Mouse (Mus musculus): ENCODE results near the gene Chtop.
A peak's percentile ranks its signal among the peaks of the same experiment; 100 is the strongest.

Gene Chtop

DNA sequence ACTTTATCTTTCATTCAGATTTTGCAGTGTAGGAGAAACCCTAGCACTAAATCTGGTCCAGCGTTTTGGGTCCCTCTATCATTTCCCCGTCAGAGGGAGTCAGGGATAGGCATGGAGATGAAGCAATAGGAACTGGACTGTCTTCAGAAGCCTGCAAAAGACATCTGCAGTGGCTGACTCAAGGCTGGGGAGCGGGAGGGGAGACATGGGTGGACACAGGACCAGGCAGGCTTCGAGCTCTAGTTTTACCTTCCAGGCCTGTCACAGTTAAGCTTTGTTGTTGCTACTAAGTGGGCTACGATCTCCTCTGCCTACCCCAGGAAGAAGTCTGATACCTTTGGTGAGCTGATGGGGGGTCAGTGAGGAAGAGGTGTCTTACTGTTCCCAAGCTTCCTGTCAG lies 3.0 kb upstream of the Chtop start:
- DNase-seq (ENCODE audit: low read depth, low spot score), result no peak

DNA sequence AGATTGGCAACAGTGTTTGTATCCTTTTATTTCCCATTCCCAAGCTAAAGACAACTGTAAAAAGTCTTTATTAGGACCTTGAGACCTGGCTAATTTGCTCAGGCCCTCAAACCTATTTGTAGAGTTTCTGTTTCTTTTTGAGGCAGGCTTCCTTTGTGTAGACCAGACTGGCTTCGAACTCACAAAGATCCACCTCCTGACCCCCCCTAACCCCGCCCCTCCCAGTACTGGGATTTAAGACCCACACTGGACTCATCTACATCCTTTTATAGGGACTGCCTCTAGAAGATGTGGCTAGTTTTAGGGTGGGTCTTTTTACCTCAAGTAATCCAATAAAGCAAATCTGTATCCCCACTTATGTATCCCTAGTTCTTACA lies 437 bp upstream of the Chtop start:
- no peak for DNase-seq (ENCODE audit: low read depth, low spot score)

DNA sequence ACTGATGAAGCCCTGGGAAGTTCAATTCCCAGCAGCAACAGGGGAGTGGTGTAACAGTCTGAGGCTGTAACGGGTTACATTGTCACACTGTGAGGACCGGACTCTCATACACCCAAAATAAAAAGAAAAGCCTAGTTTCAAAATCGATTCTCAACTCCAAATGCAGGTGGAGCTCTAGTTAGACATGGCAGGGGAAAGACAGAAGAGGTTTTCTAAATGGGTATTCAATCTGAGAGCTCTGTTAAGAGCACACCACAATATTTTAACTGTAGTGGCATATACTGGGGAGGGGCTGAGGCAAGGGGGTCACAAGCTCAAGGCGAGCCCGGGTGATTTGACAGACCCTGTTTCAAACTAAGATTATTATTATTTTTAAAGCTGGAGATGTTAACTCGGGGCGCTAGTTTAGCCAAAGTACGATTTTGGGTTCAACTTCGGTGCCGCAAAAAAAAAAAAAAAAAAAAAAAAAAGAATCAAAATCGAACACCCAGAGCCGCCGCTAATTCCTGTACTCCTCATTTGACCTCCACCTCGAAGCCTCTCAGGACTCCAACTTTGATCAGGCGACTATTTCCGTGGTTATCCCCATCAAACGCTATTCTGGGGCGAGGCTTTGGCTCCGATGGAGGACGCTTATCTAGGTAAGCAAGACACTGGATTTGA lies 880 bp downstream of the Chtop start:
- DNase-seq (ENCODE audit: low read depth, low spot score), result peak; percentile 27

DNA sequence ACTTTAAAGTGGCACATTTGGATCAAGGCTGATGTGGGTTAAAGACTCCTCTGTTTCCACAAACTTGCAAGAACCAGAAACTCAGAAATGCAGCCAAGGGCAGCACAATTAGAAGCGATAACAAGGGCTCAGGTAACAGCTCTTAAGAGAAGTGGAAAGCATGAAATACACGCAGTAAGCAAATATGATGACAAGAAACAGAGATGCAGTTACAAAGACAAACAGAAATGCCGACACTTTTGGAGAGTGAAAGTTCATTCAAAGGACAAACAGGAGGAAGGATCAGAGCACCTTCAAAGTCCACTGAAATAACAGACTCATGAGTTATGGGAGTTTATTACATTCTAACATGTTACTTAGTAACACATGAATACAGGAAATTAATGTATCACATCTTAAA lies 2.9 kb downstream of the Chtop start:
- DNase-seq (ENCODE audit: low read depth, low spot score), result no peak

DNA sequence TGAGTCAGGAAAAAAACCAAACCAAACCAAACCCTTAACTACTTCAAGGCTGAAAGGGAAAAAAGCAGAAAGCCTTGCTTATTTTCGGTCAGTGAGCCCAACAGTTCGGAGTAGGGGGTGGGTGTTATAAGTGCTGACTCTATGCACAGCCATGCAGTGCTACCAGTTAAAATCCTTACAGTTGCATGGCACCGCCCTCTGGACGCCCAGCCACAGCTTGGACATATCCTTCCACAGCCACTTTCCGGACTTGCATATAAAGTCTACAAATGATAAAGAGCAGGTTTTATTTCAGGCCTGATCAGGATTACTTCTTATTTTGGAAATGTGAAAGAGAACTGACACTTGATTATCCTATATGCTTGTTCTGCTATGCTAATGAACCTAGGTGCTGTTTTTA lies 4.1 kb downstream of the Chtop start:
- DNase-seq (ENCODE audit: low read depth, low spot score), result no peak

DNA sequence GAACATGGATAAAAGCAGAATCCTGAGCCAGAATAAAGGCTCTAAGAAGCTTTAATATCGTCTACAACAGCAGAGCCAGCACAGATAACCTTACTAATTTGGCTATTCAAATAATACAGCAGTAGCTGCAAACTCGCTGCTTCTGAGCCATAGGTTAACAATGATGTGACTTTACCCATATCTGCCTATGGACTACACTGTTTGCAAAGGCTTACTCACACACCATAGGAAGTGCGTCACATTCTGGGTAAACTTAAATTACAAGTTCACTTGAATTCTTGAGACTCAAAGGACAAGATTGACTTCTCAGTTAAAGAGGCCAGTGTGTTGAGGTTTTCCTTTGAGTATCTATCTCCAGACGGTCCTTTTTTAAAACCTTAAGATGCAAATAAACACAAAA lies 5.9 kb downstream of the Chtop start:
- no peak for DNase-seq (ENCODE audit: low read depth, low spot score)

DNA sequence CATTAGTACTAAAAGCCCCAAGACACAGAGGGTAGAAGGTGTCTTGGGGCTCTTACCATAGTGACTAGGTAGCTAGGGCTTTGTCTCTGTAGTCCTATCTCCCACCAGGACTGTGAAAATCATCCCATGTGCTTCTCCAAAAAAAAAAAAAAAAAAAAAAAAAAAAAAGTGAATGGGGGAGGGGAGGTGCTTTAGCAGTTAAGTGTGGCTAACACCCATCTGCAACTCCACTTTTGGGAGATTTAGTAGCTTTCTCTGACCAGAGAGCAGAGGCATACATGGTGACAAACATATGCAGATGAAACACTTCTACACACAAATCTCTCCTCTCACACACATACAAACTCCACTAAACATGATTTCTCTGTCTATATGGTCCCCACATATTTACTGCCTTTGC lies 11.7 kb downstream of the Chtop start:
- no peak for DNase-seq (ENCODE audit: low read depth, low spot score)

DNA sequence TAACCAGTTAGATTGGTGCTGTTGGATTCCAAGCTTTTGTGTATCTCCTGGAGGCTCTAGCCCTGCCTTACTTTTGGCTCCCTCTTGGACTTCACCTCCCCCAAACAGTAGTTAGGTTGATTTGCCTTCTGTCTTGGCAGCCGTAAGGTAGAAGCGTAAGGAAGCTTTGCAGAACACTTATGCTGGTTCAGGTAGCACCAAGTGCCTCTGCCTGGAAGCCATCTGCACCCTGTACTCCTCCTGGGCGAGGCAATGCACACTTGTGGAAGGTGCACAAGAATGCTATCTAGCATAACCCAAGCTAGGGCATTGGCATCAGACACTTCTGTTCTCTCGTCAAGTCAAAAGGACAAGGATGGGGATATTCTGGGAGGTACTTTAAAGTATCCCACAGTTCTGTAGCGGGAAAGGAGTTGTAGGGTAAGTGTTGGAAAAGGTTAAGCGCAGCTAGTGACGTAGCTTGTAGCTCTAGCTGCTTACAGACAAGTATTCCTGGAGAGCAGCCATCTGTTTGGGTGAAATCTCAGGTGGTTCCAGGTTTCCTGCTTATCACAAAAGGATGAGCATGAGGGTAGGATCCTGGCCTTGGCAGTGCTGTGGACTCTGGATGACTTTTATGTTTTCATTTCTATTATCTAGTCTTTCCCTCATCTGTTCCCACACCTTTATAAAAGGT lies 13.3 kb downstream of the Chtop start:
- no peak for DNase-seq (ENCODE audit: low read depth, low spot score)

DNA sequence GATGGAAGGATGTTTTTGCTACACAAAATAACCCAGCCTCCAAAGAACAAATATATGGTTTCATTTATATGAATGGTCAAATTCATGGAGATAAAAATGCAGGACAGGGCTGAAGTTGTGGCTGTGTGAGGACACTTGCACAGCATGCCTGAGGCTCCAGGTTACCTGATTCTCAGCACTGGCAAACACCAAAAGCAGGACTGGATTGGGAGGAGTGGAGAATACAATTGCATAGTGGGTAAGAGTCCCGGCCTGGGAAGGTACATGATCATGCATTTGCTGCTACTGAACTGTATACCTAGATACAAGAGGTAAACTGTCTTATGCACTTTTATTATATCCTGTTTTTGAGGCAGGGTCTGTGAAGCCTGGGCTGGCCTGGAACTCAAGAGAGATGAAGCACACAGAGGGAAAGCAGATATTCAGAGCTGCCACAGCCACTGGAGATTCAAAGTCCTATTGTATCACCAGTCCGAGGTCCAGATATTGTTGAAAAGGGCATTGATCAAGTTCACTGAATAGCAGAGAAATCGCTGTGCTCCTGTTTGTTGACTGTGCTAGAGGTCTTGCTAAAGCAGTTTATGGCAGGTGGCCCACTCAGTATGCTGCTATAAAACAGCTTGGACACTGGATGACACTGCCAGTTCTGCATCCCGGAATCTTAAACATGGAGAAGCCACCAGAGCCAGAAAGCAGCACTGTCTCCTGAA lies 15.3 kb downstream of the Chtop start:
- no peak for DNase-seq (ENCODE audit: low read depth, low spot score)

DNA sequence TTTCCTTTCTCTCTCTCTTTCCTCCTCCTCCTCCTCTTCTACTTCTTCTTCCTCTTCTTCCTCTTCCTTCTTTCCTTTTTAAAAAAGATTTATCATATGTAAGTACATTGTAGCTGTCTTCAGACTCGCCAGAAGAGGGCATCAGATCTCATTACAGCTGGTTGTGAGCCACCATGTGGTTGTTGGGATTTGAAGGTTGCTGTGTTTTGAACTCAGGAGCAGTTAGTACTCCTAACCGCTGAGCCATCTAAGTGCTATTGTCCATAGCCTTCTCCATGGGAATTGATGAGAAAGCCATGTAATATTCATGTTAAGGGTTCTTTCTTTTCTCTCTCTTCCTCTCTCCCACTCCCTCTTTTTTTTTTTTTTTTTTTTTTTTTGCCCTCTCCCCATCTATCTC lies 17.9 kb downstream of the Chtop start:
- peak; percentile 77 for DNase-seq (ENCODE audit: low read depth, low spot score)

DNA sequence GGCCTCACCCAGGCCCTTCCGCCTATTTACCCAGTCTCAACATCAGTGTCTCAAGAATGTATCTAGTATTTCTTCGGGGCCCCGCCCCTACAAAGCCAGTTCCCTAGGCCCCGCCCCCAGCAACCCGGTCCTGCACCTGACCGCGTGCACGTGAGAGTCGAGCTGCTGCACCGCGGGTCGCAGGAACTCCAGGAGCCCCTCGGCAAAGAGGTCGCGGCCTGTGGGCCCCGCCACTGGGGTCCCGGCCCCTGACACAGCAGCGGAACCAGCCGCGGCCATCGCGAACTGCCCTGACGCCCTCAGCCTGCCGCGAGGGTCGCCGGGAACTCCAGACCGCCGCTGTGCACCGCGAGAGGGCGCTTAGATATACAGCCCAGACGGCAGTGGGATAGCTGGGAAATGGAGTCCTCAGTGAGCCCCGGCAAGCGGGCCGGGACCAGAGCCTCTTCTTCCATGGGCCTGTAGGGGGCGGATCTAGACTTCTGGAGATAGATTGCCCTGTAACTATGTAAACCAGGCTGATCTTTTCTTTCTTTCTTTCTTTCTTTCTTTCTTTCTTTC lies 18.5 kb downstream of the Chtop start, which contains the start of gene Snapin:
TSS of gene Snapin (minus strand) at position 338 of the 561 bp plus-strand sequence.
- DNase-seq (ENCODE audit: low read depth, low spot score), result peak; percentile 96

DNA sequence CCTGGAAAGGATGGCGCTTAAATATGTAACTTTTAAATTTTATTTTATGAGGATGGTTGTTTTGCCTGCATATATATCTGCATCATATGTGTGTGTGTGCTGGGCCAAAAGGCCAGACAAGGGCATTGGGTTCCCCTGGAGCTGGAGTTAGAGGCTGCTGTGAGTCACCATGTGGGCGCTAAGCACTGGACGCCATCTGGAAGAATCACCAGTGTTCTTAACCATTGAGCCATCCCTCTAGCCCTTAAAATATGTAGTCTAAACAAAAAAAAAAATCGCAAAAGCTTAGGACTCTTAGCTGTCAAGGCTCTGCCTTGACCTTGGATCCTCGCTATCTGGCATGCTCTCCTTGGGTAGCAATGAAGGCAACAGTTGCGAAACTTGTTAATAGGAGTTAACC lies 20.7 kb downstream of the Chtop start:
- no peak for DNase-seq (ENCODE audit: low read depth, low spot score)

DNA sequence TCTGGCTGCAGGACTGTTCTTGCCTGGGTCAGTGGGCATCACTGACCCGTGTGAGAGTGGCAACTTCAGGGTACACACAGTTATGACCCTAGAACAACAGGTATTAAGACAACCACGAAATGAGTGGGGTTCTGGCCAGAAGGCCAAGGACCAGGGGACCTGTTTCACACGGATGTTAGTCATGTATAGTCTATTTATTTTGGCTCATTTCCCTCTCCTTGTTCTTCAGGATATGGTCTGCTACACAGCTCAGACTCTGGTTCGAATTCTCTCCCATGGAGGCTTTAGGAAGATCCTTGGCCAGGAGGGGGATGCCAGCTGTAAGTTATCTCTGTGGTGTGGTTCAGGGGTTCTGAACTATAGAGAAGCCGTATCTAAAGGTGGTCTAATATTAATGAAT lies 22.3 kb downstream of the Chtop start:
- no peak for DNase-seq (ENCODE audit: low read depth, low spot score)

DNA sequence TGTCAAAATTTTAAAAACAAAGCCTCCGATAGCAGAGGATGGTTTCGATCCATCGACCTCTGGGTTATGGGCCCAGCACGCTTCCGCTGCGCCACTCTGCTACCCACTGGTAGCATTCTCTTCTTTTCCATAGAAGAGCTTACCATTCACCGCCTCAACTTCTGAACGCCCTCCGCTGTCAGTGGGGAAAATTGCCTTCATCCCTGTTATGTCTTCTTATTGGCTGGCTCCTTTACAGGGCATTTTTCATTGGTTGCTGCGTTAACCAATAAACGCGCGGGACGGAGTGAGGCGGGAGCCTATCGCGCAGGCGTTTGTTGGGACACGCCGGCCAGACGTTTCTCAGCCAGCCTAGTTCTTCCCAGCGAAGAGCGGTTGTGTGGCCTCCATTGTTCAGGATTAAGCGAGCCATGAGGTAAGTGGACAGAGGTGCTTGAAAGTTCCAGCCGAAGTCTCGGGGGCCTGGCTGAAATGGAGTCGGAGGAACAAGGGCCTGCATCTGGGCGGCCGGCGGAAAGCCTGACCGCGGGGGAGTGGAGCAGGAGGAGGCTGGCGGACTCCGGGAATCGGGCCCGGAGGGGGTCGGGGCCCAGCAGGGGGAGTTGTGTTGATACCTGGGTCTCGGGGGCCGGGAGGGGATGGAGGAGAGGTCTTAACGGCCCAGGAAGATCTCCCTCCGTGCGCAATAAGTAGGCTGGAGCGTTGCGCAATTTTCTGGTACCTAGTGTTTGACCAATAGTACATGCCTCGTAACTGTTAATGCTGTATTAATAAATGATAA lies 33.3 kb downstream of the Chtop start, which contains the start of gene Ilf2:
TSS of gene Ilf2 (plus strand) at position 296 of the 781 bp plus-strand sequence.
- peak; percentile 98 for DNase-seq (ENCODE audit: low read depth, low spot score)

DNA sequence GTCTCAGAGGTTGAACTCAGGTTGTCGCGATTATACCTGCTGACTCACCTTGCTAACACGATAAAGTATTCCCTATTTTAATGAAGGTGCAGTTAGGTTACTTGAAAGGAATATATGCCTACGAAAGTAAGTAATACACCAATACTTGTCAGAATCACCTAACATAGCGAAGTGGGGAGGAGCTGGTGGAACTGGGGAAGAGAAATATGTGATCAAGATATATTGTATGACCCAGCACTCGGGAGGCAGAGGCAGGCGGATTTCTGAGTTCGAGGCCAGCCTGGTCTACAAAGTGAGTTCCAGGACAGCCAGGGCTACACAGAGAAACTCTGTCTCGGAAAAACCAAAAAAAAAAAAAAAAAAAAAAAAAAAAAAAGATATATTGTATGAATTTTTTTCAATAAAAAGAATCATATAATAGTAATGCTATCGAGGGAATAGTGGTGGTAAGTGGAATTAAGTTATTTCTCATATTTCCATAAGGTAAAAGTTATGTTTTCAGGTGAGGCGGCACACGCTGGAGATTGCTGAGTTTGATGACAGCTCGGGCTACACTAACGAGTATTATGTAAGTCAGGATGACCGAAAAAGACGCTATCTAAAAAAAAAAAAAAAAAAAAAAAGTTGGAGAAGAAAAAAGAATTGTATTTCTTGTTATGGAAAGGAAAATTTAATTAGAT lies 34.0 kb downstream of the Chtop start:
- DNase-seq (ENCODE audit: low read depth, low spot score), result peak; percentile 31

DNA sequence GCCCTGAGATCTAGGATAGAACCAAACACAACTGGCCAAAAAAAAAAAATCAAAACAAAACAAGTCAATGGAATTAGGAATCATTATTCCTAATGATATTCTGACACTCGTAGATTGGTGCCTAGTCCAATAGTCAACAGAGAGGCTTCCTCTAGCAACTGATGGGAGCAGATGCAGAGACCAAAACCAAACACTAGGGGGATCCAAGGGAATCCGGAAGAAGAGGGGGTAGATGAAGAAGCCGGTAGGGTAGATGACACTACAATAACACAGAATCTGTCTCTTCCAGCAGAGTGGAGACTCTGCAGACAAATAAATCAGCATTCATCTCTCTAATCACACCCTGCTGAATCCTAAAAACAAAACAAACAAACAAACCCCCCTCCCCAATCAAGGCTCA lies 37.1 kb downstream of the Chtop start:
- peak; percentile 79 for DNase-seq (ENCODE audit: low read depth, low spot score)

DNA sequence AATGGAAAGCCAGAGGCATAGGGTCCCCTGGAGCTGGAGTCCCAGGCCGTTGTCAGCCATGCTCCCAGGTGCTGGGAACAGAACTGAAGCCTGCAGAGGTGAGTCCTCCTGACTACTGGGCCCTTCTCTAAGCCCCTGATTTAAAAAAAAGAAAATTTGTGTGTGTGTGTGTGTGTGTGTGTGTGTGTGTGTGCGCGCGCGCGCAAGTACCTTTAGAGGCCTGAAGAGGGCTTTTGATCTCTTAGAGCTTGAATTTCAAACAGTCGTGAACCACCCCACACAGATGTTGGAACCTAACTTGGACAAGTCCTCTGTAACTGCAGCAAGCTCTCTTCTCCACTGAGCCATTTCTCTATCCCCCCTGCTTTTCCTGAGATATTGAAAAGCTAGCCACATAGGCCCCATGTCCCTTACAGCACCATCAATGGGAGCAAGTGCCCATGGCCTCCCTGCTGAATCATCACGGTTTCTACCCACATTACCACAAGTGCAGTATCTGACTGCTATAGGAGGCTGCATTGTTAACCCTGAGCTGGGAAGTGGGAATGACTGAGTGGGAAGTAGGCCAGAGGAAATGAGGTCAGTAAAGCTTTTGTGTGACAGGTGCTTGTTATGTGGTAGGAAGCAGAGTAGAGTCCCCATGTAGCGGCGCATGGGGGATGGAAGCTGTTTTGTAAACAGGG lies 41.5 kb downstream of the Chtop start:
- no peak for DNase-seq (ENCODE audit: low read depth, low spot score)

DNA sequence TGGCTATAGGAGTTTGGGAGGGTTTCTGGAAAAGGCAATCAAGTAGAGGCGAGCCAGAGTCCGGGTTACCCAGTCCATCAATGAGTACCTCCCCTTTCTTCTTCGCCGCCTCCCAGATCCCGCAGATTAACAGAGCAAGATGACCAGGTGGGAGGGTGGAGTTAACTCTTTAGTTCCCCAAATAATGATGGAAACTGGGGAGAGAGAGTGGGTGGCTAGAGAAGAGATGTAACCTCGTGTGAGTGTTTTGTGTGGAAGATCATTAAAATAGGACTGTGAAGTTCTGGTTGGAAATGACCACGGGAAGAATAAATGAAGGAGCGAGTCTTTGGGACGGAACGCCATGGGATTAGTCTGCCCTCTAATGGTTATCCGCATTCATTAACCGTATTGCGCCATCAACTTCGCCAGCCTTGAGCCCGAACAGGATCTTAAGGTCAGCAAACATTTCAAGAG lies 43.0 kb downstream of the Chtop start:
- DNase-seq (ENCODE audit: low read depth, low spot score), result peak; percentile 32

DNA sequence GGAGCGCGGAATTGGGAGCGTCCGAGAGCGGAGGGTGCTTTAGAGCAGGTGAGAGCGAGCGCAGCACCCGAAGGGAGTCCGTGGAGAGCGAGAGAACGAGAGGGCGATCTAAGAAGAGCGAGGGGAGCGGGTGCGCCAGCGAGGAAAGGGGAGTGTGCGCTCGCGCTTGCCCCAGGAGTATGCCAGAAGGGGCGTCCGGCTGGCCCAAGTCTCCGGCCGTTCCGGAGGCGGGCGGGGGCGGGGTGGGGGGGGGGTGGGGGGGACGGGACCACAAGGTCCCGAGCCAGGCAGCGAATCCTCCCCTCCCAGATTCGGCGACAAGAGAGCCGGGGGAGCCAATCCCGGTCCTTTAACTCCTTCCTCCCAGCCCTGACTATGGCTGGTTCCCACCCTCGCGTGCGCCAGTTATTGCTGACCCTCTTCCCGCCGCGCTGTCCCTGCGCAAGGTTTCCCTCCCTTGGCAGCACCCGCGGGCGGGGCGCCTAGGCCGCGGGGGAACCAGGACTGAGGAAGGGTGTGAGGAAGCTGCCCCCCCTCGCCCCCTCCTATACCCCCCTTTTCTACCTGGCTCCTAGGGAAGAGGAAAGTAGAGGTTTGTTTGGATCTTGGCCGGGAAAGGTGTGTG lies 43.5 kb downstream of the Chtop start, which contains the start of gene Npr1:
TSS of gene Npr1 (minus strand) at position 181 of the 625 bp plus-strand sequence.
- no peak for DNase-seq (ENCODE audit: low read depth, low spot score)

Data from CD4-positive helper T cell, adult 2 months (primary cell).